Mouse (Mus musculus): ENCODE results near the gene Sptbn1. TPM values are rescaled to one million over a fixed set of nuclear protein-coding genes. Genes with fewer than 3 reads are reported as not detected.

Gene Sptbn1
- total RNA-seq, 2 experiments from 2014 or later, result 509 to 527 TPM

- DNase-seq, result no peak
- intact Hi-C loops (cut with DNase I), result no loop called here
Measured at GRCm38 (mm10) chr11:30182716-30183411, 85.1 kb downstream of the Sptbn1 start.

GRCm38 (mm10) chr11:30178193-30178592 lies 89.8 kb downstream of the Sptbn1 start:
- intact Hi-C loops (cut with DNase I), result no loop called here
- no peak for DNase-seq

GRCm38 (mm10) chr11:30177145-30177840 lies 90.7 kb downstream of the Sptbn1 start:
- no peak for DNase-seq
- intact Hi-C loops (cut with DNase I), result no loop called here

- no peak for DNase-seq
- intact Hi-C loops (cut with DNase I), result no loop called here
Measured at GRCm38 (mm10) chr11:30176111-30176510, 91.9 kb downstream of the Sptbn1 start.

GRCm38 (mm10) chr11:30175623-30176022 lies 92.4 kb downstream of the Sptbn1 start:
- intact Hi-C loops (cut with DNase I), result no loop called here

GRCm38 (mm10) chr11:30171586-30172178 lies 96.3 kb downstream of the Sptbn1 start:
- DNase-seq, result no peak
- intact Hi-C loops (cut with DNase I), result no loop called here

More at GRCm38 (mm10) chr11:30175623-30176022, 92.4 kb downstream of the Sptbn1 start:
- no peak for DNase-seq

- intact Hi-C loops (cut with DNase I), result no loop called here
- DNase-seq, result no peak
Measured at GRCm38 (mm10) chr11:30171184-30171583, 96.8 kb downstream of the Sptbn1 start.

- intact Hi-C loops (cut with DNase I), result loop anchor here (2.0 kb wide), 1 partner anchor 14 kb away; no protein-coding TSS in a partner anchor
- DNase-seq, result no peak
Measured at GRCm38 (mm10) chr11:30166551-30166922, 101.4 kb downstream of the Sptbn1 start.

- DNase-seq, result peak; percentile 21 to 42
- intact Hi-C loops (cut with DNase I), result loop anchor here (2.0 kb wide), 1 partner anchor 15 kb away; no protein-coding TSS in a partner anchor
Measured at GRCm38 (mm10) chr11:30165861-30166550, 102.0 kb downstream of the Sptbn1 start.

- DNase-seq, result no peak
- intact Hi-C loops (cut with DNase I), result no loop called here
Measured at GRCm38 (mm10) chr11:30164515-30165214, 103.3 kb downstream of the Sptbn1 start.

- intact Hi-C loops (cut with DNase I), result no loop called here
- no peak for DNase-seq
Measured at GRCm38 (mm10) chr11:30163870-30164269, 104.1 kb downstream of the Sptbn1 start.

GRCm38 (mm10) chr11:30163081-30163480 lies 104.9 kb downstream of the Sptbn1 start:
- intact Hi-C loops (cut with DNase I), result no loop called here
- no peak for DNase-seq

- intact Hi-C loops (cut with DNase I), result no loop called here
- DNase-seq, result no peak
Measured at GRCm38 (mm10) chr11:30161744-30162143, 106.2 kb downstream of the Sptbn1 start.

- DNase-seq, result peak; percentile 84 to 85
- intact Hi-C loops (cut with DNase I), result no loop called here
Measured at GRCm38 (mm10) chr11:30161173-30161650, 106.8 kb downstream of the Sptbn1 start.

- intact Hi-C loops (cut with DNase I), result no loop called here
- DNase-seq, result peak in 1 of 2 experiments; percentile 47
Measured at GRCm38 (mm10) chr11:30160625-30161172, 107.3 kb downstream of the Sptbn1 start.

- no peak for DNase-seq
- intact Hi-C loops (cut with DNase I), result loop anchor here (5.0 kb wide), 2 partner anchors 38 to 108 kb away; partner anchors contain the start of gene Sptbn1
Measured at GRCm38 (mm10) chr11:30159545-30160255, 108.3 kb downstream of the Sptbn1 start.

GRCm38 (mm10) chr11:30158028-30158700 lies 109.8 kb downstream of the Sptbn1 start:
- intact Hi-C loops (cut with DNase I), result loop anchor here (5.0 kb wide), 2 partner anchors 39 to 109 kb away; partner anchors contain the start of gene Sptbn1
- no peak for DNase-seq

- DNase-seq, result peak in 1 of 2 experiments; percentile 52
- intact Hi-C loops (cut with DNase I), result loop anchor here (5.0 kb wide), 2 partner anchors 41 to 111 kb away; partner anchors contain the start of gene Sptbn1
Measured at GRCm38 (mm10) chr11:30155887-30156286, 112.1 kb downstream of the Sptbn1 start.
